In genomic region chr11:69151004-69151403, GRCm38 (mm10) we compare ENCODE assay signal across 8 mouse cellular contexts. TPM values are rescaled to one million over a fixed set of nuclear protein-coding genes. Genes with fewer than 3 reads are reported as not detected.
A peak's percentile ranks its signal among the peaks of the same experiment; 100 is the strongest.
DNase-seq lines count a peak whose midpoint lies in the region; ATAC-seq and TF ChIP-seq lines count a peak whose summit lies in the region.
"Had no signal": no experiment of that assay in that cellular context is flagged by ENCODE, and none has a peak within 500 bp of the region (broad histone marks: within the 10 kb centered on the region; RNA-seq: fewer than 3 reads in every experiment).

No protein-coding gene starts in this region.

- H3K4me1 ChIP-seq in lung, embryonic 14.5 days (ENCODE audit: insufficient read depth) = no peaks in the 10 kb centered on the region
- H3K4me1 ChIP-seq in forebrain, embryonic 13.5 days = peaks cover 5% of the 10 kb centered on the region; the same call in 1 of the 2 replicates
- H3K4me1 ChIP-seq in limb, embryonic 12.5 days (replicated peaks) = peaks cover 7% of the 10 kb centered on the region; the same call in 1 of the 2 replicates
- H3K4me1 ChIP-seq in stomach, embryonic 16.5 days (ENCODE audit: control insufficient read depth, insufficient read depth, low read length) = peaks cover 6% of the 10 kb centered on the region; the same call in 1 of the 2 replicates

- H3K36me3 ChIP-seq in lung, embryonic 14.5 days (ENCODE audit: insufficient read depth) = no peaks in the 10 kb centered on the region
- H3K36me3 ChIP-seq in forebrain, embryonic 13.5 days (ENCODE audit: poor library complexity, severe bottlenecking) = no peaks in the 10 kb centered on the region
- H3K36me3 ChIP-seq in limb, embryonic 12.5 days = no peaks in the 10 kb centered on the region
- no peaks in the 10 kb centered on the region for H3K36me3 ChIP-seq in stomach, embryonic 16.5 days (ENCODE audit: control insufficient read depth, insufficient read depth, low read length)

- 48% methylated on average over 6 of the region's 6 CpGs for WGBS in lung, embryonic 14.5 days
- WGBS in forebrain, embryonic 13.5 days = 75% methylated on average over 6 of the region's 6 CpGs
- 35% methylated on average over 6 of the region's 6 CpGs for WGBS in limb, embryonic 12.5 days
- WGBS in stomach, embryonic 16.5 days = 46% methylated on average over 6 of the region's 6 CpGs

- peak overlapping the region; percentile 21; the same call in 1 of the 2 replicates for H3K9ac ChIP-seq in lung, embryonic 14.5 days
- no peak overlapping the region for H3K9ac ChIP-seq in forebrain, embryonic 13.5 days
- no peak overlapping the region; the same call in 1 of the 2 replicates for H3K9ac ChIP-seq in limb, embryonic 12.5 days (replicated peaks)
- H3K9ac ChIP-seq in stomach, embryonic 16.5 days (ENCODE audit: low read length) = peak overlapping the region; percentile 60; the same call in 1 of the 2 replicates

- no peak for ATAC-seq in lung, embryonic 14.5 days (ENCODE audit: insufficient read depth)
- ATAC-seq in forebrain, embryonic 13.5 days = no peak
- no peak for ATAC-seq in limb, embryonic 12.5 days (ENCODE audit: insufficient number of reproducible peaks, insufficient read depth, low FRiP score, low TSS enrichment, low read depth)
- no peak for ATAC-seq in stomach, embryonic 16.5 days (ENCODE audit: insufficient read depth, low FRiP score)
- ATAC-seq: inflammation-experienced regulatory T-cells, adult 6 months had no signal

- H3K9me3 ChIP-seq in lung, embryonic 14.5 days (ENCODE audit: low read depth, low read length) = no peaks in the 10 kb centered on the region
- no peaks in the 10 kb centered on the region for H3K9me3 ChIP-seq in forebrain, embryonic 13.5 days (replicated peaks)
- no peaks in the 10 kb centered on the region for H3K9me3 ChIP-seq in limb, embryonic 12.5 days
- no peaks in the 10 kb centered on the region for H3K9me3 ChIP-seq in stomach, embryonic 16.5 days (replicated peaks; ENCODE audit: control insufficient read depth, low read length)

- H3K27ac ChIP-seq in lung, embryonic 14.5 days (ENCODE audit: low read depth) = no peak overlapping the region
- H3K27ac ChIP-seq in forebrain, embryonic 13.5 days = no peak overlapping the region
- H3K27ac ChIP-seq in limb, embryonic 12.5 days = no peak overlapping the region; the same call in 1 of the 2 replicates
- no peak overlapping the region; the same call in 1 of the 2 replicates for H3K27ac ChIP-seq in stomach, embryonic 16.5 days (ENCODE audit: low read length)

- H3K4me2 ChIP-seq in lung, embryonic 14.5 days = peak overlapping the region; percentile 42
- peak overlapping the region; percentile 39 for H3K4me2 ChIP-seq in forebrain, embryonic 13.5 days
- peak overlapping the region; percentile 53 for H3K4me2 ChIP-seq in limb, embryonic 12.5 days
- peak overlapping the region; percentile 52 for H3K4me2 ChIP-seq in stomach, embryonic 16.5 days (ENCODE audit: low read depth, low read length)

- no peak for TF ChIP-seq CTCF in lung, embryonic 14.5 days (IDR thresholded peaks at IDR 0.05; ENCODE audit: low read depth)

- H3K4me3 ChIP-seq in lung, embryonic 14.5 days (ENCODE audit: low read depth, low read length) = 0 out of 2 replicates have a peak overlapping the region, but pooled peaks have one; percentile 17
- no peak overlapping the region for H3K4me3 ChIP-seq in forebrain, embryonic 13.5 days
- peak overlapping the region; percentile 31 for H3K4me3 ChIP-seq in limb, embryonic 12.5 days (replicated peaks)
- H3K4me3 ChIP-seq in stomach, embryonic 16.5 days (replicated peaks; ENCODE audit: low read length) = peak overlapping the region; percentile 32

- intact Hi-C loops in left cerebral cortex, postnatal 25 days (cut with DNase I) = loop anchor here (2.0 kb wide), 2 partner anchors 18 to 26 kb away; partner anchors contain the start of gene Aloxe3

- DNase-seq in lung, embryonic 14.5 days = no peak
- DNase-seq in lung, postnatal 36 days = no peak
- DNase-seq in gastrocnemius, postnatal 25 days = no peak
- DNase-seq in left cerebral cortex, postnatal 25 days (ENCODE audit: low spot score in 2 of 2) = no peak

- H3K27me3 ChIP-seq in lung, embryonic 14.5 days (ENCODE audit: insufficient read depth, low read length) = no peaks in the 10 kb centered on the region
- peaks cover 15% of the 10 kb centered on the region for H3K27me3 ChIP-seq in forebrain, embryonic 13.5 days
- peaks cover 48% of the 10 kb centered on the region for H3K27me3 ChIP-seq in limb, embryonic 12.5 days
- no peaks in the 10 kb centered on the region for H3K27me3 ChIP-seq in stomach, embryonic 16.5 days (ENCODE audit: control insufficient read depth, insufficient read depth, low read length)

RNA-seq across cellular contexts. Expression of gene Alox12b, which starts 5.8 kb away (rescaled TPM):
- polyA plus RNA-seq in lung, embryonic 14.5 days (2014; fragmentation: Nextera tagmentation; extraction: Ambion mirVana) = not detected in 2 replicates
- not detected in 2 replicates for polyA plus RNA-seq in forebrain, embryonic 13.5 days (2015; fragmentation: Nextera tagmentation; extraction: Ambion mirVana)
- 0.08 TPM in 1 of 2 replicates, not detected in the other for polyA plus RNA-seq in limb, embryonic 12.5 days (2016; fragmentation: Nextera tagmentation; extraction: Ambion mirVana)
- polyA plus RNA-seq in stomach, embryonic 16.5 days (2015; fragmentation: Nextera tagmentation; extraction: Ambion mirVana) = 42.2 and 90.0 TPM in 2 replicates
- total RNA-seq in gastrocnemius, postnatal 25 days (2021) = under 1 TPM in 1 of 2 experiments, not detected in 1; 0.18 TPM
- 1 to 10 TPM; 3.1 to 6.6 TPM for total RNA-seq in left cerebral cortex, postnatal 25 days (2021)
- polyA plus RNA-seq: inflammation-experienced regulatory T-cells, adult 6 months had no signal

RNA-seq across cellular contexts. Expression of gene Aloxe3, which starts 25.3 kb away (rescaled TPM):
- 0.09 and 0.17 TPM in 2 replicates for polyA plus RNA-seq in lung, embryonic 14.5 days (2014; fragmentation: Nextera tagmentation; extraction: Ambion mirVana)
- polyA plus RNA-seq in forebrain, embryonic 13.5 days (2015; fragmentation: Nextera tagmentation; extraction: Ambion mirVana) = 1.5 TPM in 1 of 2 replicates, not detected in the other
- 0.58 and 0.77 TPM in 2 replicates for polyA plus RNA-seq in limb, embryonic 12.5 days (2016; fragmentation: Nextera tagmentation; extraction: Ambion mirVana)
- polyA plus RNA-seq in stomach, embryonic 16.5 days (2015; fragmentation: Nextera tagmentation; extraction: Ambion mirVana) = 2.0 and 5.4 TPM in 2 replicates
- not detected for total RNA-seq in gastrocnemius, postnatal 25 days (2021)
- 1 to 10 TPM; 3.1 to 6.4 TPM for total RNA-seq in left cerebral cortex, postnatal 25 days (2021)

RNA-seq across cellular contexts. Expression of gene 9130213A22Rik, which starts 28.6 kb away (rescaled TPM):
- 0.19 and 0.41 TPM in 2 replicates for polyA plus RNA-seq in lung, embryonic 14.5 days (2014; fragmentation: Nextera tagmentation; extraction: Ambion mirVana)
- 0.21 and 0.34 TPM in 2 replicates for polyA plus RNA-seq in forebrain, embryonic 13.5 days (2015; fragmentation: Nextera tagmentation; extraction: Ambion mirVana)
- polyA plus RNA-seq in limb, embryonic 12.5 days (2016; fragmentation: Nextera tagmentation; extraction: Ambion mirVana) = 0.22 and 0.76 TPM in 2 replicates
- 0.27 and 0.61 TPM in 2 replicates for polyA plus RNA-seq in stomach, embryonic 16.5 days (2015; fragmentation: Nextera tagmentation; extraction: Ambion mirVana)
- under 1 TPM in 1 of 2 experiments, not detected in 1; 0.21 TPM for total RNA-seq in gastrocnemius, postnatal 25 days (2021)
- total RNA-seq in left cerebral cortex, postnatal 25 days (2021) = 1 to 10 TPM in 1 of 2 experiments, under 1 TPM in 1; 0.44 to 1.1 TPM

RNA-seq across cellular contexts. Expression of gene Hes7, which starts 30.8 kb away (rescaled TPM):
- 0.57 and 0.68 TPM in 2 replicates for polyA plus RNA-seq in lung, embryonic 14.5 days (2014; fragmentation: Nextera tagmentation; extraction: Ambion mirVana)
- 0.12 and 0.21 TPM in 2 replicates for polyA plus RNA-seq in forebrain, embryonic 13.5 days (2015; fragmentation: Nextera tagmentation; extraction: Ambion mirVana)
- polyA plus RNA-seq in limb, embryonic 12.5 days (2016; fragmentation: Nextera tagmentation; extraction: Ambion mirVana) = 0.56 and 0.74 TPM in 2 replicates
- 0.40 and 0.69 TPM in 2 replicates for polyA plus RNA-seq in stomach, embryonic 16.5 days (2015; fragmentation: Nextera tagmentation; extraction: Ambion mirVana)
- total RNA-seq in gastrocnemius, postnatal 25 days (2021) = not detected
- total RNA-seq in left cerebral cortex, postnatal 25 days (2021) = under 1 TPM; 0.39 to 0.48 TPM
- polyA plus RNA-seq: inflammation-experienced regulatory T-cells, adult 6 months had no signal

RNA-seq across cellular contexts. Expression of gene Alox8, which starts 46.6 kb away (rescaled TPM):
- not detected in 2 replicates for polyA plus RNA-seq in lung, embryonic 14.5 days (2014; fragmentation: Nextera tagmentation; extraction: Ambion mirVana)
- polyA plus RNA-seq in forebrain, embryonic 13.5 days (2015; fragmentation: Nextera tagmentation; extraction: Ambion mirVana) = not detected in 2 replicates
- polyA plus RNA-seq in limb, embryonic 12.5 days (2016; fragmentation: Nextera tagmentation; extraction: Ambion mirVana) = 0.08 TPM in 1 of 2 replicates, not detected in the other
- 0.35 and 0.42 TPM in 2 replicates for polyA plus RNA-seq in stomach, embryonic 16.5 days (2015; fragmentation: Nextera tagmentation; extraction: Ambion mirVana)
- not detected for total RNA-seq in gastrocnemius, postnatal 25 days (2021)
- total RNA-seq in left cerebral cortex, postnatal 25 days (2021) = 1 to 10 TPM; 3.6 to 5.1 TPM

Comparison
In these comparisons a context has a peak if more than half of its experiments do, and no peak if none do; other contexts are left out.
1. H3K9ac ChIP-seq: peak in lung, embryonic 14.5 days (single experiment) and stomach, embryonic 16.5 days (single experiment); none in forebrain, embryonic 13.5 days (single experiment) and limb, embryonic 12.5 days (single experiment).
2. RNA of gene Alox12b, which starts 5.8 kb away (polyA plus RNA-seq): 42.2 to 90.0 TPM in stomach, embryonic 16.5 days; 0.08 TPM in limb, embryonic 12.5 days, not detected in forebrain, embryonic 13.5 days and not detected in lung, embryonic 14.5 days; every median in the first group is over 10 times any median in the second.
3. Peak in every context shown above with its lines, with median percentiles within 50 percentile points of each other: H3K4me2 ChIP-seq.